Mouse (Mus musculus): ENCODE results near the gene Ddo. TPM values are rescaled to one million over a fixed set of nuclear protein-coding genes. Genes with fewer than 3 reads are reported as not detected.

Gene Ddo
- 10 to 100 TPM; 22.0 to 24.3 TPM for total RNA-seq (2021)
- long read RNA-seq, experiment 1, transcript Ddo-201 (5 exons, 3,000 nt), result major isoform, 19 of 29 reads
- long read RNA-seq, experiment 1, partial matches to known transcripts, result 8 of 29 reads
- long read RNA-seq, experiment 1, other reads (novel, unspliced or antisense), result 1 of 29 reads
- long read RNA-seq, experiment 2, transcript Ddo-201 (5 exons, 3,000 nt), result major isoform, 27 of 37 reads
- long read RNA-seq, experiment 2, partial matches to known transcripts, result 6 of 37 reads
- long read RNA-seq, experiment 2, other reads (novel, unspliced or antisense), result 3 of 37 reads

DNA sequence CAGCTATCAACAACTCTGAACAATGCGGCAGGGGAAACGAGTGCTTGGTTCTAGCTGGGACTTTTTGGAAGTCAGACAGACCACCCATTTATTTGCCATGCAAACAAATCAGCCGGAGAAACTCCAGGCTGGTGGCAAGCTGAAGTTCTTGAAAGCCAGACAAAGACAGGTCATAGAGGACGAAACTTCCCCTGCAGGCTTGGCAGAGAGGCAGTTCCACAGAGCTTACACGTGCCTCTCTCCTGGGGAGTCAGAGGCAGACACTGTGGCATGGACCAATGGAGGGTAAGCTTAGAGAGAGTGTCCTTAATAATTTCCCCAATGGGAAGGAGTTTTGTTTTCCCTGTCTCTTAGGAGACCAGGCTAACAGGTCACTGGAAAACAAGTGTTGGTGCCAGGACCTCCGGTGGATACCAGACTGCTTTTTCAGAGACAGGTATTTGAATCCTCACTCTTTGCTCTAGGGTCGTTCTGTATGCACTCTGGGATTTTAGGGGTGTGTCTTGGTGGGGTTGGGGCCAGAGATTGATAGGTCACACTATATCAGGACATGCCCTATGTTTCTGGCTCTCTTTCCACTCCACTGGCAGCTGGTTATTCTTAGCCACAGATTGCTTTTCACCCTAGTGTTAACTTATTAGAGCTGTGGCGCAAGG is at the start of gene Ddo:
Gene Ddo (plus strand): TSS at position 356 of the 656 bp plus-strand sequence.
- DNase-seq, result peak; percentile 50
- intact Hi-C loops (cut with DNase I; ENCODE audit: low total_unique reads), result no loop called here

DNA sequence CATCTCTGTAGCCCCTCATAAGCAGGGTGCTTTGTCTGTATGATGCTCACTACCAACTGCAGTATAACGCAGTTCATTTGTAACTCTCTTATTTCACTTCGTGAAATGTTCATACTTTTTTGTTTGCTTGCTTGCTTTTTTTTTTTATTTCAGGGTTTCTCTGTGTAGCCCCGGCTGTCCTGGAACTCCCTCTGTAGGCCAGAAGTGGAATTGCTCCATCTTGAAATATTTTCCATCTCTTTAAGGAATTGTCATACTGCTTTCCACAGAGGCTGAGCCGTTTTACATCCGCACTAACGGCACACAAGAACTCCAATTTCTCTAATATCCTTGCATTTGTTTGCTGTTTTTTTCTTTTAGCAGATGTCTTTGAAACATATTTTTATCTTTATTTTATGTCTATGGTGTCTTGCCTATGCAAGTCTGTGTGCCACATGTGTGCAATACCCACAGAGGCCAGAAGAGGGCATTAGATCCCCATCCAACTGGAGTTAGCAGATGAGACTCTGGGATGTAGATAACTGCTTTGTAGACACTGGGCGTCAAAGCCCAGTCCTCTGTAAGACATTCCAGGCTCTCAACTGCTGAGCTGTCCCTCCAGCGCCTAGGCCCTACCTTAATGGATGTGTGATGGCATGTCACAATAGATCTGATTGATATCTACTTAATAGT is 46.1 kb upstream of the Ddo start:
- no peak for DNase-seq
- intact Hi-C loops (cut with DNase I; ENCODE audit: low total_unique reads), result no loop called here

DNA sequence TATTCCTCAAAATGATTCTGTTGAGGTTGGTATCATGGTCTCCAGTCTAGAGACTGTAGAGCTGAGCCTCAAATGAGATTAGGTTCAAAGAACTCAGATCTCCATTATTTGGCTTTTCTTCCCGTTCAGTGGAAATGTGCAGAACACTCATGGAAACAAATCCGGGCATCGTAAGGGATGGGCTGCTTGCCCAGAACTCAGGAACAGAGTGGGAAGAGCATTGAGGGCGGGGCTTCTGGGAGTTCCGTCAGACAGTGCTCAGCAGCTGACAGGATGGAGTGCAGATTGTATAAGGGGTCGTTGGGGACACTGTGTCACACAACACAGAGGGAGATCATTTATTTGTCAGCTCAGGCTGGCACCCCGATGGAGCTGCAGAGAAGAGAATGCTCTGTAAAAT is 37.6 kb upstream of the Ddo start:
- DNase-seq, result no peak
- intact Hi-C loops (cut with DNase I; ENCODE audit: low total_unique reads), result no loop called here

DNA sequence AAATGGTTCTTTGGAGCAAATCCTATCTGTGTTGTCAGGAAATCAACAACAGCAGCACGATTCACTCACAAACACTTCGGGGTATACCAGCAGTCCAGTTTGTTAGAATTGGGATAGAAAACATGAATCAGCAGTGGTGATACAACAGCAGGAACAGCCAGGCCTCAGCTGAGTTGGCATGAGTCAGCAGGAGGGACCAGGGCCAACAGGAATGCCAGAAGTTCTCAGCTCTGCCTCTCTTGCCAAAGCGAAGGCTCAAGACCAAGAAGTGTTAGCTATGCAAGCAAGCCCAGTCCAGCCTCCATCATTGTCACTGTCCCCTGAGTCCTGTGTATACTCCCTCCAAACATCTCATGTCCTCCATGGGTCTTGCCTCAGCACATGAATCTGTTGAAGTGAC is 32.6 kb upstream of the Ddo start:
- peak; percentile 15 for DNase-seq
- intact Hi-C loops (cut with DNase I; ENCODE audit: low total_unique reads), result no loop called here

DNA sequence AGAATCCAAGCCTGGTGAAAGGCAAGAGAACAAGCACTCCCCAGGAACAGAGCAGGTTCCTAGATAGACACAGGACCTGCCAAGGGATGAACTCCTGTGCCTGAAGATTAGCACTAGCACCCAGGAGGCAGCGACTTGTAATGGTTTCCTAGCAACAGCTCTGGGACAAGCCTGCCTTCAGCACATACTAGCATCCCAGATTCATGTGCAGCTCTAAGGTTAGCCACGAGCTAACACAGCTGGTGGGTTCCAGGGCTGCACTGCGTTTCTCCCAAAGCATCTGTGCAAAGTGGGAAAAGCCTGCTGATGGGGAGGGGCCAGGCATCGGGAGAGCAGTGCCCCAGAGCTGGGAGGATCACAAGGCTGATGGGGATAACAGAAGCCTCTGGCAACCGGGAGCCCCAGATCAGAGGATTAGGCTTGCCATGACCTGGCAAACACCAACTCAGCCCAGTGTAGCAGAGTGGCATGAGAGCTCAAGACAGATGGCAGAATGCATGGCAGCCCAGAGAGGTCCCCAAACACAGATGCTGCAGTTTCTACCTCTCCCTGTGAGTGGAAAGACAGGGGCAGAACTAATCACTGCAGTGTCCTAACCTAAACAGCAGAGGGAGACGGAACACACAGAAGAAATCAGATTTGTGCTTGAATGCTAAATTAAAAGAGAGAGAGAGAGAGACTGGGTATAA is 25.0 kb upstream of the Ddo start:
- DNase-seq, result no peak
- intact Hi-C loops (cut with DNase I; ENCODE audit: low total_unique reads), result no loop called here

DNA sequence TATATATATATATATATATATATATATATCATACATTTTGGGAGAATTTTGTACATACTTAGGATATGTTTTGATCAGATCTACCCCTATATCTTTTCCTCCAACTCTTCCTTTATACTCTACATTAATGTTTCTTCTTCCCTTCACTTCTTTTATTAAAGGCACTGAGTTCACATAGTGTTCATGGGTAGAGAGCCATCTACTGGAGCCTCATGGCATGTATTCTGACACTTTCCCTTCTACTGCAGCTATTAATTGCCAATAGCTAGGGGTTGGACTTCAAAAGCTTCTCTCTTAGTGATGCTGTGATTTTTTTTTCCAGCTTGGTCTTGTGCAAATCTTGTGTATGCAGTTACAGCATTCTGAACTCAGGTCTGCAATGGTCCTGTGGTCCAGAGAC is 11.8 kb upstream of the Ddo start:
- intact Hi-C loops (cut with DNase I; ENCODE audit: low total_unique reads), result no loop called here
- no peak for DNase-seq

DNA sequence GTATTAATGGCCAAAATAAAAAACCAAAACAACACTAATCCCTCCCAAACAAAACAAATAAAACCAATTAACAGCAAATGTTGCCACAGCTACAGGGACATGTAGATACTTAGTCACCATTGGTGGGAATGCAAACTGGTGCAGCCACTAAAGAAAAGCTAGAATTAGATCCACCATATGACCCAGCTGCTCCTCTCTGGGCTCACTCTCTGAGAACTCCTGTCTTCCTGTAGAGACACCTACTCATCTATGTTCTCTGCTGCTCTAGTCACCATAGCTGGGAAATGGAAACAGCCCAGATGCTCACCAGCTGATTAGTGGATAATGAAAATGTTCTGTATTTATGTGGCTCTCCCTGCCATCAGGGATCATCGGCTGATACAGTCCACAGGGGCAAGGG is 10.1 kb upstream of the Ddo start:
- intact Hi-C loops (cut with DNase I; ENCODE audit: low total_unique reads), result no loop called here
- no peak for DNase-seq

DNA sequence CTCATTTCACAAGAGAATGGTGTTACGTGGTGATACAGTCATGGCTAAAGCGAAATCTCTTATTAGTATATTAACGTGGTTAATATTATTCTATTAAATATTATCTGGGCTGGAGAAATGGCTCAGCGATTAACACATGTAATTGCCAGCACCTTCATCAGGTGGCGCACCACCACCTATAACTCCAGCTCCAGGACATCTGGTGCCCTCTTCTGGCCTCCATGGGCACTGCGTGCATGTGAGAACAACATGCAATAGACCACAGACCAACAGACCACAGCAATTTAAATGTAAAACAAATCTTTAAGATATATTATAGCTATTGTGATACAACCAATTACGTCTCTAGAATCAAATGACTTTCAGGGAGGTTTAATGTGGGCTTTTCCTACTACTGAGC is 671 bp upstream of the Ddo start:
- intact Hi-C loops (cut with DNase I; ENCODE audit: low total_unique reads), result no loop called here
- DNase-seq, result peak; percentile 39

DNA sequence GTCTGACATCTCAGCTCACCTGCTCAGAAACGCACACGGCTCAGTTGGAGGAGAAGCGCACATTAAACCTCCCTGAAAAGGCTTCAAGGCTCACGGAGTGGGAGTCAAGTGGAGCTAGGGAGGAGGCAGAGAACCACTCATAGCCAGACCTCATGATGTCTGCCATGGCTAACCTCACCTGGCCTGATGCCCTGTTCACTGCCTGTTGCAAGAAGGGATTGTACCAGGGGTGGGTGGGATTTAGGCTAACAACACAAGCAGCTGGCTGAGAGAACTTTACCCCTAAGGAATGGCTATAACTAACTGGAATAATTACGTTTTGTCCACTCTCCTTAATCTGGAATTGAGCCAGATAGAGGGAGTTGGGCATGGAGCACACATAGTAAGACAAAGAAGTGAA is 646 bp downstream of the Ddo start:
- intact Hi-C loops (cut with DNase I; ENCODE audit: low total_unique reads), result no loop called here
- peak; percentile 33 for DNase-seq

DNA sequence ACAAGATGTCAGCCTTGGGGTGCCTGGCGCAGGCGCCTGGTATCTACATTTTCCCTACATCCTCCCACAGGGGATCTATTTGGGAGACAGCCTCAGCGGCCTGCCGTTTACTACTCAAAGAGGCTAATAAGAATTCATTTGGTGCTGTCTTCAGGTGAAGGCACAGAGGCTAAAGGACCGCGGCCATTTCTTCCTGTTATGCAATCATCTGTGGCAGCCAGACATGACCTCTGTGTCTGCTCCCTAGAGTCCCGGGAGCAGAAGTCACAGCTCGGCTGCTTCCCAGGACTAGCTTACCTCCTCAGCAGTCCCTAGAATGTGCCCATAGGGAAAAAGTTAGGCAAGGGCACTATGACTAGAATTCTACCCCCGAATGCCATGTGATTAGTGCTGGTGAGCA is 1.1 kb downstream of the Ddo start:
- intact Hi-C loops (cut with DNase I; ENCODE audit: low total_unique reads), result no loop called here
- DNase-seq, result no peak

DNA sequence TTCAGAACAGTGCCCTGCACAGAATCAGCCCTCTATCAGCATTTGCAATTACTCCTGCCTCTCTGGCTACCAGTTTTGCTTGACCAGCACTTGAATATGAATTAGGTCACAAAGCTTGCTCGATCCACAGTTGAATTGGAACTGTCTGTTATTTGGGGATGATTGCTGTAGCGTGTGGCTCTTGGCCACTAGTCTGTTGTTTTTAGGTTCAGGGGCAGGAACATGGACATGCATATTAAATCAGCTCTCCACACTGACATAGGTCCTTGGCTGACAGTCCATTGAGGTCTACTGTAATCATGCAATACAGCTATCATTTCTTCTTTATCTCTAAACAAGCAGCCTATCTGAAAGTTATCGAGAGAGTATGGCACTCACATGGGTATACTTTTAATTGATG is 2.3 kb downstream of the Ddo start:
- DNase-seq, result no peak
- intact Hi-C loops (cut with DNase I; ENCODE audit: low total_unique reads), result no loop called here

DNA sequence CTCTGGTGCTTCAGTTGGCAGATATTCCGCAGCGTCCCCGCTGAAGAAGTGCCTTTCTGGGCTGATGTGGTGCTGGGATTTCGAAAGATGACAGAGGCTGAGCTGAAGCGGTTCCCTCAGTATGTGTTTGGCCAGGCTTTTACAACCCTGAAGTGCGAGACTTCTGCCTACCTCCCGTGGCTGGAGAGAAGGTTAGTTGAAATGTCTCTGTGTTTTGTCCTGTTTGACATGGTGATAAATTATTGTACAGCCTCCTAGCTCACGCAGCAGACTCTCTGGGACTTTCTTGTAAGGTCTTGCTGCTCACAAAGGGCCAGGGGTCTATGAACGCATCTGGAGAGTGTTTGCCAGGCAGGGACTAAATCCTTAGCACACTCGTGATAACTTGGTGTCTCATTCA is 7.5 kb downstream of the Ddo start:
- no peak for DNase-seq
- intact Hi-C loops (cut with DNase I; ENCODE audit: low total_unique reads), result no loop called here

DNA sequence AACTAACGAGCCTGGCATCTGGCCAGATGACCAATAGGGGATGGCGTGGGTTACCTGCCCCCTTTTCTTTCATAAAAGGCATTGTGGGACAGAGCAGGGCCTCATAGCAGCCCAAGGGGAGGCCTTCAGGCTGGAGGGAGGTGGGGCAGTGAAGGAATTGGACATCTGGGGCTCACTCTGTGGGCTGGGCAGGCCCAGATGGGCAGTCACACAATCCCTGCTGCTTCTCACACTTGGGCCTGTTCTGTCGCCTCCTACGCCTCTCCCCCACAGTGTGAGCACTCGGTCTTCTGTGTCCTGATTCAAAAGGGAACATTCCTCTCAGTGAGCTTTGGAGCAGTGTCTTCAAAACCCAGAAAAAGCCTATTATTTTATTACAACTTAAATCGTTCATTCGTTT is 8.5 kb downstream of the Ddo start:
- no peak for DNase-seq
- intact Hi-C loops (cut with DNase I; ENCODE audit: low total_unique reads), result no loop called here

DNA sequence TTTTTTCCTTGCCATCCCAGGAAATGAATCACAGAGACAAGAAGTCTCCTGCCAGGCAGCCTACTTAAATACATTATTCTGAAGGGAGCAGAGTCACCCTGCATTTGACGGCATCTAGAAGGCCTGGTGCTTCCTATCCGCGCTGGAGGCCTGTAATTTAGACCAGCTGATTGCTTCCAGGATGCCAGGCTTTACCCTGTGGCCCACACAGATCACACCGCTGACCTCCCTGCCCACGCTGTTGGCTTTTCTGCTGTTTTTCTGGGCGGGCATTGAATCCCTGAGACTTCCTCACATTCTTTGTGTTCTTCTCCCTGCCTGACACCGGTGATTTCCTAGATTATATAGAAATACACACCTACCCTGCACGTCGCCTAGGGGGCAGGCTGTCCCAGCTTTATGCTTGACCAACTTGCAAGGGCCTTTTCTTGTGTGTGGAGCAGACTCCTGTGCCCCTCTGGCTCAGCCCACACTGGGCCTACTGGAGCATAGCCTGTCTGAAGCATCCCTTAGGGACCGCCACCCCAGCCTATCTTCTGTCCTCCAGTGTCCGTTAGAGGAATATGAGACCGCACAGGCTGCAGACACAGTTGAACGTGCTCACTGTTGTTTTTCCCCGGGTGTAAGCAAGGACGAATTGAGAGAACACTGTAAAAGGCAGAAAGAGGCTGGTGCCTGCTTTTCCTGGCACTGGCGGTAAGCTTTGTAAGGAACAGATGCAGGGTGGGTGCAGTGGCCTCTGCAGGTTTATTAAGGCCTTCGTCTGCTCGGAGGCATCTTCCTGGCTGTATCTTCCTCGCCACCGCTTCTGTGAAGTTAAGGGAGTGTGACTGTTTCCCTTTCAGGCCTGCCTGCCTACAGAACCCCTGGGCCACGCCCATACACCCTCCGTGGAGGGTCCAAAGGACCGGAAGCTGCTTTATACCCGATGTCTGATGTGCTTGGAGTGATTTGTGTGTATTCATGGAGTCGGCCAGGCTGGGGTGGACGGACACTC is 9.3 kb downstream of the Ddo start:
- no peak for DNase-seq
- intact Hi-C loops (cut with DNase I; ENCODE audit: low total_unique reads), result no loop called here

DNA sequence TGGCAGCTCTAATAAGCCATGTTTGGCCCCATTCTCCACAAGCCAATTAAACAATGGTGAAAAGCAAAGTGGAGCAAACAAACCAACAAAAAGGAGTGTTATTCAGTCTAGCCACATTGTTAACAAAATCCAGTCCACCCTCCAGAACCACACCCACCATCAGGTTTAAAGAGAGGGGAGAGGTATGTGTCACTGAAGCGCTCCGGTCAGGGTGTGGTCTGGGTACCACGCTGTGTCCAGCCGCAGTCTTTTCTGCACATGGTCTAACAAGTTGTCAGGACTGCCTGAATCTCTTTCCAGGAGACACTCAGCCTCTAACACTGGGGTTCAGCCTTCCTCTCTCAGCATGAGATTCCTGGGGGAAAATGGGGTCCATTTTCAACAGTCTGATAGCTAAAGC is 10.6 kb downstream of the Ddo start:
- intact Hi-C loops (cut with DNase I; ENCODE audit: low total_unique reads), result no loop called here
- no peak for DNase-seq

DNA sequence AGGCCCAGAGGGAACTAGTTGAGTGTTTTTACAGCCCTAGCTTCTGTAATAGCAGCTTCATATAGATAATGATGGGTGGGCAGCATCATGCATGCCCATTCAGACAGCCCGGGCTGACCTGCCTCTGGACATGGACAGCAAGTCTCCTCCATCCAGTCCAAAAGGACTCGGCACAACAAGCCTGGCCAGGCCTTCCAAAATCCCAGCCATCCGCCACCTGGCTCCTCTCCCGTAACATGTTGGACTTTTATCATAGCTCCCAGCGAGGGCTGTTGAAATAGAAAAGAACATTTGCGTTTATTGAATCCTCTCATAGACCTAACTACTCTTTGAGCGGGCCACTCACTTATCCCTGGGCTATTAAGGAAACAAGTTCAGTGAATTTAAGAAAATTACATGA is 12.1 kb downstream of the Ddo start:
- intact Hi-C loops (cut with DNase I; ENCODE audit: low total_unique reads), result no loop called here
- DNase-seq, result no peak

DNA sequence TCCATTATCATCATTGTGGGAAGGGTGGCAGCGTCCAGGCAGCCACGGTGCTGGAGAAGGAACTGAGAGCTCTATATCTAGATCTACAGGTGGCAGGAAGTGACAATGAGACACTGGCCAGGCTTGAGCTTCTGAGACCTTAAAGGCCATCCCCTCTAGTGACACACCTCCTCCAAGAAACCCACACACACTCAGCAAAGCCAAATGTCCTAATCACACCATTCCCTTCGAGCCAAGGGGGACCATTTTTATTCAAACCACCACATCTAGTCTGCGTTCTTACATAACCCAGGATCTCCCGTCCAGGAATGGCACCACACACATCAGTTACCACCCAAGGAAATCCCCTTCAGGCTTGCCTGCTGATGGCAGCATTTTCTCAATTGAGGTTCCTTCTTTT is 13.3 kb downstream of the Ddo start:
- intact Hi-C loops (cut with DNase I; ENCODE audit: low total_unique reads), result no loop called here
- no peak for DNase-seq

DNA sequence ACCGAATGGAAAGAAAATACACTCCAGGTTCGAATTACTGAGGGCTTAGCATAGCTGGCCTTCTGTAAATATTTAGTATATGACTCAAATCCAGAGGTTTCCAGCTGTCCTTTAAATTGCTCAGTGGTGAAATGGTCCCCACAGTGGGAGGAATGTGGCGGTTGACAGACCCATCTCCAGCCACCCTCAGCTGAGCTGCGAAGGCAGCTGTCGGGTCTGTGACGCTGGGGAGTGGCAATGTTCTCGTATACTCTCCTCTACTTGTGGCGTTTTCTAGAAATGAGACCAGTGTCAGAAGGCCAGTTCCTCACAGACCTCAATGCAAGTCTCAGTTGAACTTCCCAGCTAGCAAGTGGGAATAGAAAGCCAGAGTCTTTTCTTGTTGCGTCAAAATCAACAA is 14.6 kb downstream of the Ddo start:
- no peak for DNase-seq
- intact Hi-C loops (cut with DNase I; ENCODE audit: low total_unique reads), result no loop called here

DNA sequence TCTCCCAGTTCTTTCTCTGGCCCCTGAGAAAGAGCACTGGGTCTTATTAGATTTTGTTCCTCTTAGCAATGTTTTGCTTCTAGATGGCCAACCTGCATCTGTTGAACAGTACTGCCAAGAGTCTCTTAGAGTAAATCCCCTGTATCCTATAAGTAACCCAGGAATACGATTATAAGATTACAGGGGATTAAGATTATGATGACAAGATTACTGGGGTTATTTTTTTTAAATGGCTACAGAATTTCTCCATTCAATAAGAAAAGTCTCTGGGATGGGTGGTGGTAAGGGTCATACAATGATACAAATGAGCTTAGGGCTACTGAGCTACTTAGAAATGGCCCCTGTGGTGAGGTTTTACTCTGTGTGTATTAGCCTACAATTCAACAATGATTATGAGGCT is 15.5 kb downstream of the Ddo start:
- no peak for DNase-seq
- intact Hi-C loops (cut with DNase I; ENCODE audit: low total_unique reads), result no loop called here

Measured in gastrocnemius, postnatal 14 days (tissue).